Comparison of ENCODE assay signal across 24 mouse cellular contexts in the genomic region with DNA sequence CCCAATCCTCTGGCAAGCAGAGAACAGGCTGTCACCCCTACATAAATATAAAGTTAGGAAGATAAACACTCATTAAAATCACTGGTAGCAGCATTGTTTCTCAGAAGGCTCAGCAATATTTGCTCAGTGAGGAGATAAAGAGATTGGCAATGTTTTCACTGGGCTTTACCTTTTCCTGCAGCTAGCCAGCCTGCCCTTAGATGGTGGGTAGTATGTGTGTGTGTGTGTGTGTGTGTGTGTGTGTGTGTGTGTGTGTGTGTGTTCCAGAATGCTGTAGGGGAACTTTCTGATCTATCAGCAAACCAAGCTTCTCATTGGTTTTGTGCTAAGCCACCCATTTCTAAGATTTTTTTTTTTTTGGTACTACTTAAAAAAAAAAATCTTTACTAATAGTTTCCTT.
"Had no signal": no experiment of that assay in that cellular context is flagged by ENCODE, and none has a peak within 500 bp of the region (broad histone marks: within the 10 kb centered on the region; RNA-seq: fewer than 3 reads in every experiment).

No protein-coding gene starts in this region.

- H3K27ac ChIP-seq: gastrocnemius, adult 2 months; heart, adult 2 months; hindbrain, embryonic 10.5 days; hindbrain, embryonic 12.5 days; hindbrain, embryonic 14.5 days; intestine, embryonic 15.5 days; layer of hippocampus, adult 2 months; left cerebral cortex, adult 2 months; limb, embryonic 10.5 days; limb, embryonic 12.5 days had no signal

- DNase-seq: gastrocnemius, adult 2 months; gastrocnemius, postnatal 10 days; gastrocnemius, postnatal 25 days; heart, adult 2 months; heart, postnatal 10 days; heart, postnatal 4 days; kidney, adult 18-20 months; kidney, adult 8-10 months; kidney, postnatal 10 days; kidney, postnatal 25 days; kidney, postnatal 4 days had no signal

- ATAC-seq: forebrain, embryonic 16.5 days; hindbrain, embryonic 16.5 days; inflammation-experienced regulatory T-cells, adult 6 months; intestine, embryonic 15.5 days; intestine, postnatal 0 days had no signal

- H3K9ac ChIP-seq: heart, embryonic 12.5 days; hindbrain, embryonic 12.5 days; hindbrain, embryonic 14.5 days; intestine, embryonic 15.5 days; limb, embryonic 12.5 days had no signal

- H3K9me3 ChIP-seq: heart, embryonic 12.5 days; hindbrain, embryonic 10.5 days; hindbrain, embryonic 12.5 days; intestine, embryonic 15.5 days; limb, embryonic 10.5 days; limb, embryonic 12.5 days had no signal

- H3K4me2 ChIP-seq: heart, embryonic 12.5 days; hindbrain, embryonic 12.5 days; hindbrain, embryonic 14.5 days; intestine, embryonic 15.5 days; limb, embryonic 12.5 days had no signal

- H3K4me1 ChIP-seq: heart, embryonic 12.5 days; hindbrain, embryonic 10.5 days; hindbrain, embryonic 12.5 days; intestine, embryonic 15.5 days; limb, embryonic 12.5 days had no signal

- H3K27me3 ChIP-seq: heart, embryonic 12.5 days; hindbrain, embryonic 12.5 days; intestine, embryonic 15.5 days; limb, embryonic 12.5 days had no signal

- H3K4me3 ChIP-seq: gastrocnemius, adult 2 months; heart, adult 2 months; heart, embryonic 12.5 days; hindbrain, embryonic 10.5 days; hindbrain, embryonic 12.5 days; intestine, embryonic 15.5 days; layer of hippocampus, adult 2 months; left cerebral cortex, adult 2 months; limb, embryonic 10.5 days; limb, embryonic 12.5 days had no signal

- H3K36me3 ChIP-seq: heart, embryonic 12.5 days; hindbrain, embryonic 10.5 days; hindbrain, embryonic 12.5 days; intestine, embryonic 15.5 days; limb, embryonic 10.5 days; limb, embryonic 12.5 days had no signal
